Mouse (Mus musculus): ENCODE results near the gene 4930438A08Rik.
"Not testable (repeated sequence)": the region's sequence is repeated elsewhere in the genome, so short reads cannot be mapped to it uniquely, and the experiment has no call there.

The 4930438A08Rik gene

DNA sequence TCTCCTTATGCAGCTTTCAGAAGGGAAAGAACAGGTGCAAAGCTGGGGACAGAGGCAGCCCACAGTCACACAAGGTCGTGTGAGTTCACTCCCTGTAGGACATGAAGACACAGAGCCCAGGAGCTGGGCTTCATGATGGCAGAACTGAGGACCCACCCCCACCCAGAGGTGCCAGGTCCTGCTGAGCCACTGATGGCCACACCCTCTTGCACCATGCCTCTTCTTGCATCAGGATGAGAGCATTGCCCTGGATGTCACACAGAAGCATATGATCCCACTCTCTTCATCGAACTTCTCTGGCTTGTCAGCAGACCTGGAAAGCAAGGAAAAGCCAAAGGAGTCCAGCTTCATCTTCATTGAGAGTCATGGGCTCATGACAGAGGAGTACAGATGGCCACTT, at the start of gene 4930438A08Rik:
TSS of gene 4930438A08Rik (plus strand) at position 228 of the 400 bp plus-strand sequence.
- no peak for DNase-seq (ENCODE audit: low read depth, low spot score)

DNA sequence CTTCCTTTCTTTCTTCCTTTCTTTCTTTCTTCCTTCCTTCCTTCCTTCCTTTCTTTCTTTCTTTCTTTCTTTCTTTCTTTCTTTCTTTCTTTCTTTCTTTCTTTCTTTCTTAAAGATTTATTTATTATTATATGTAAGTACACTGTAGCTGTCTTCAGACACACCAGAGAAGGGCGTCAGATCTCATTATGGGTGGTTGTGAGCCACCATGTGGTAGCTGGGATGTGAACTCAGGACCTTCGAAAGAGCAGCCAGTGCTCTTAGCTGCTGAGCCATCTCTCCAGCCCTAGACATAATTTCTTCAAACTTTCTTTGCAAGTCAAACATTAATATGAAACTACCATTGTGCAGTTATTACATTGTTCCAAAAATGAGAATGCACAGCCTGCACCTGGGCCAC, 49.7 kb upstream of the 4930438A08Rik start:
- not testable (repeated sequence) for DNase-seq (ENCODE audit: low read depth, low spot score)

DNA sequence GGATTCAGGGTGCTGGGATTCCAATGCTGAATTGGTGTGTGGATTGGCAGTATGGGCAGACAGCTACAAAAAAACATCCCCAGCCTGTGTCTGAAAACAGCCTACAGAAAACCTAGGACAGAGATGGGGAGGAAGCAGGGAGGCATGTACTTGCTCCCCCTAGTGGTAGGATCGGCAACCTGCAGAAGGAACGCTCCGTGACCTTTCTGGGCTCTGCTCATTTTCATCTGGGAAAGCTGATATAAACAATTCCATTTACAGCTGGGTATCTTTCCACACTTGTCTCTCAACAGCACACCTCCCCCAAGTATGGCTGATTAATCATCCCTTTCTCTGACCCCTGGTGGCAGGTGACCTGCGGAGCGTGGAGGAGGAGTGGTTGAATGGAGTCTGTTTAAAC, 48.9 kb upstream of the 4930438A08Rik start:
- peak; percentile 74 for DNase-seq (ENCODE audit: low read depth, low spot score)

DNA sequence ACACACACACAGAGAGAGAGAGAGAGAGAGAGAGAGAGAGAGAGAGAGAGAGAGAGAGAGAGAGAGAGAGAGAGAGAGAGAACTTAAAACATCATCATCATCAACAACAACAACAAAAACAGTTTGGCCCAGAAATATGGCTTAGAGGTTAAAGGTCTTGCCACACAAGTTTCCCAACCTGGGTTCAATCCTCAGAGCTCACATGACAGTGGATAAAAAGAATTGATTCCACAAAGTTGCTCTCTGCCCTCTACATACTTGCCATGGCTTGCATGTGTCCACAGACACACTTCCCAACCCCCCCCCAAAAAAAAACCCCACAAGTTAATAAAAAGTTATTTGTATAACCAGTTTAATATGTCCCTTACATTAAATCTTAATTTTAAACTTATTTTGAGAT, 48.2 kb upstream of the 4930438A08Rik start:
- no peak for DNase-seq (ENCODE audit: low read depth, low spot score)

DNA sequence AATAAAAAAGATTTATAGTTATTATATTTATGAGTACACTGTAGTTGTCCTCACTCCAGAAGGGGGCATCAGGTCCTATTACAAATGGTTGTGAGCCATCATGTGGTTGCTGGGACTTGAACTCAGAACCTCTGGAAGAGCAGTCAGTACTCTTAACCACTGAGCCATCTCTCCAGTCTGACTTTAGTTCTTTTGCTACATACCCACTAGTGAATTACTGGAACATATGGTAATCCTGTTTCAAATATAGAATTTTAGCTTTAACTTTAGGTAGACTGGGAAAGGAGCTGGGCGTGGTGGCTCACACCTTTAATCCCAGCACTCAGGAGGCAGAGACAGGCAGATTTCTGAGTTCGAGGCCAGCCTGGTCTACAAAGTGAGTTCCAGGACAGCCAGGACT, 46.6 kb upstream of the 4930438A08Rik start:
- not testable (repeated sequence) for DNase-seq (ENCODE audit: low read depth, low spot score)

DNA sequence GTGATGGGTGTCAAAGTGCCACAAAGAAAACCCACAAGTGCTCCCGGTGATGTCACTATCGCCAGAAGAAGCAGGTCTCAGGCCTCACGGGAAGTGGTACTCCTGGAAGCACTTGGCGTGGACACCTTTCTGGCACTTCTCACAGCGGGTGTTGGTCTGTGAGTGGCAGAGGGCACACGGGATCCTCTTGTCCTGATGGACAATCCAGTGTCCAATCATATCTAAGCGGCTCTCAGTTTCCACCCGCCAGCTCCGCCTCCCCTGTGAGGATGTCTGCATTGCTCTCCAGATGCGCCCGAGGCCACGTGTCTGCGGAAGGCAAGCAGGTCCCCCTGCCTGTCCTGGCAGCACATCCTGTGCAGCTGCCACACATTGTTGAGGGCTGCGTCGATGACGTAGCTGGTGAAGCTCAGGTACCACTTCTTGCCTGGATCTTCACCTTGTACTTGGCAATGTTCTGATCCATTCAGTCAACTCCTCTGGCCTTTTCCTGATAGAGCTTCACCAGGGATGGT, 44.1 kb upstream of the 4930438A08Rik start:
- no peak for DNase-seq (ENCODE audit: low read depth, low spot score)

DNA sequence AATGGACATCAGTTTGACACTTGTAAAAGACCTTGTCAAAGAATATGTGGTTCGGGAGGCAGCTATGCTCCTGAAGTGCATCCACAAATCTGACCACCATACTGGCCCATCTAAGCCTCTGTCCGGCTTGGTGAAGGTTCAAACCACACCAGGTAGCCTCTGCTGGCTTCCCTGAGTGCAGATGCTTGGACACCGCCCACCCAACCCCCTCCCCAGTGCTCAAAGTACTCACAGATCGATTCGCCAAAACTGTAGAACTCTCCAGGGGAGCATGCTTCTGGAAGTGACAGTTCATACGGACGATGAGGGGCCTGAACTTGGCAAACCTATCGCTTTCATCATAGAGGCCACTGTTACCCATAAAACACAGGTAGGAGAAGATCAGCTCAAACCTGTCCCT, 43.4 kb upstream of the 4930438A08Rik start:
- DNase-seq (ENCODE audit: low read depth, low spot score): no peak

DNA sequence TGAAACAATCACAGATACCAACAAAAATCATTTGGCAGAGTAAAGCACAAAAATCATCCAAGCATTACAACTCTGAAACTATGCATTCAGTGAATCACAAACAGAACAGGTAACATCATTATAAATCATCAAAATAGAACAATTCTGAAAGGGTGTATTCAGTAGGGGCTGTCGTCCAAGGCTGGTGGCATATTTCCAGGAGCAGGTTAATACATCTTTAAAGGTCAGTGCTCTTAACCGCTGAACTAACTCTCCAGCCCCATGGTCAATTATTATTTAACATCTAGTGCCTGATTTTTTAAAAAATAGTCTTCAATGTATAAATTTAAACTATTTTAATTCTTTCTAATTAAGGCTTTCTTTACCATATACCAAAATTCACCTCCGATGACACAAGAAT, 40.0 kb upstream of the 4930438A08Rik start:
- DNase-seq (ENCODE audit: low read depth, low spot score): not testable (repeated sequence)

DNA sequence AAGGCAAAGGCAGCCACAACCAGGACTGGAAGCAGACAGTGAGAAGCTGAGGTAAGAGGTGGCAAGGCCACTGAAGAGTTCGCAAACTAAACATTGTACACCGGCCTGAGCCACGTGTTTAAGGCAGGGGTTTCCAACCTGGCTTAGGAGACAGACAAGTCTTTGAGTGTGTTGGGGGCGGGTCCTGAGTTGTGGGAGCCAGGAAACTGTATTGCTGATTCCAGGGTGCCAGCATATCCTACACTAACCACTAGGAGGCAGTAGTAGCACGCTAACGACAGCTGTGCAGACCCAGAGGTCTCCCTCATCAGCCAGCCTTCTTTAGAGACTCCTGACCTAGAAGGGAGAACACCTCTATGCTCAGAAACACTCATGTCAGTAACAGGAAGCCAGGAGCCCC, 39.4 kb upstream of the 4930438A08Rik start:
- peak; percentile 81 for DNase-seq (ENCODE audit: low read depth, low spot score)

DNA sequence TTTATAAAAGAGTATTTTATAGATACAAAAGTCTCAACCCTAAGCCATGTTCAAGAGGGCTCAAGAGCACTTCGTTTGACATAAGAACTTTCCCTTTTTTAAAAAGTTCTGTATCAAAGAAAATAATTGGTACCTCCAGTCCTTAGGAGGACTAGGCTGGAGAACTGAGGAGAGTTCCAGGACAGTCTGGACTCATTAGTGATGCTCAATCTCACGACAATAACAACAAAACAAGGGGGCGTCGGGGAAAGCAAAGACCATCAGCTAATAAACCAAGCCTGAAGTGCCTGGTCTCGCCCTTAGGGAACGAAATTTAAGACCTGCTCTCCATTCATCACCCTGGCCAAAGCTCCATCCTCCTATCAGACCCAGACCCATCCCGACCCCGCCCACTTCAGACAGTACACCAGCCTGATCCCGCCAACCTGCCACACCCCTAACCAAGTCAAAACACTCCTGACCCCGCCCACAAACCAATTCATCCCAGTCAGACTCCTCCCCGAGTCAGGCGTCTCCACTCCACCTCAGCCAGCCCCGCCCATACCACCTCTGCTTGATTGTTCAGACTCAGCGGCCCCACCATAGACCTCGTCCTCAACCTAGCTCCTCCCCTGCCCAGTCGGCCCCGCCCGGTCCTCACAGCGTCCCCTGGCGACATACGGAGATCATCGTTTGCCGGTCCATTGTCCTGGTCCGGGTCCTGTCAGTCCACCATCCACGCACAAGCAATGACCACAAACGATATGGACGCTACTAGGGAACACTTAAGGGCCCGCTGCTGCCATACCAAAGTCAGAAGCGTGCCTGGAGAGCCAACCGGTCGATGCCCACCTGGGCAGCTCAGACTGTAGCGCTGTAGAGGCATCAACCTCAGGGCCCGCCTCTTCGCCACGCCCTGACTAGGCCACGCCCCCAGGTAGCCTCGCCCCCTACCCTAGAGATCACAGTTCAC, 35.5 kb upstream of the 4930438A08Rik start:
- peak; percentile 73 for DNase-seq (ENCODE audit: low read depth, low spot score)

DNA sequence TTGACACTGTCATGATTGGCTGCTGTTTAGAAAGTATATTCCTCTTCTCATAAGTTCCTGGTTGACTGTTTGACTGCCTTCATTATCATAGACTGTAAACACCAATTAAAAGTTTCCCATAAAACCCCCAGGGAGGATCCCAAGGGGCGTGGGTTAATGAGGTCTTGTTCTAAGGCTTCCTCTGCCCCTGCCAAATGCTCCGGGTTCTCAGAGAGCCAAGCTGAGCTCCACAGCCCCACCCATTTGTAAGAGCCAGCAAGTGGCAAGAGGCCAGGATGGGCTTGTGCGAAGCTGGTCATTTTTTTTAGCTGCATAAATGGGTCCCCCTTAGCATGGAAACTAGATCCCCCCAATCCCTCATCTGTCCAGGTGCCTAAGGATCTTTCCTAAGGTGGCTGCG, 27.3 kb upstream of the 4930438A08Rik start:
- DNase-seq (ENCODE audit: low read depth, low spot score): no peak

DNA sequence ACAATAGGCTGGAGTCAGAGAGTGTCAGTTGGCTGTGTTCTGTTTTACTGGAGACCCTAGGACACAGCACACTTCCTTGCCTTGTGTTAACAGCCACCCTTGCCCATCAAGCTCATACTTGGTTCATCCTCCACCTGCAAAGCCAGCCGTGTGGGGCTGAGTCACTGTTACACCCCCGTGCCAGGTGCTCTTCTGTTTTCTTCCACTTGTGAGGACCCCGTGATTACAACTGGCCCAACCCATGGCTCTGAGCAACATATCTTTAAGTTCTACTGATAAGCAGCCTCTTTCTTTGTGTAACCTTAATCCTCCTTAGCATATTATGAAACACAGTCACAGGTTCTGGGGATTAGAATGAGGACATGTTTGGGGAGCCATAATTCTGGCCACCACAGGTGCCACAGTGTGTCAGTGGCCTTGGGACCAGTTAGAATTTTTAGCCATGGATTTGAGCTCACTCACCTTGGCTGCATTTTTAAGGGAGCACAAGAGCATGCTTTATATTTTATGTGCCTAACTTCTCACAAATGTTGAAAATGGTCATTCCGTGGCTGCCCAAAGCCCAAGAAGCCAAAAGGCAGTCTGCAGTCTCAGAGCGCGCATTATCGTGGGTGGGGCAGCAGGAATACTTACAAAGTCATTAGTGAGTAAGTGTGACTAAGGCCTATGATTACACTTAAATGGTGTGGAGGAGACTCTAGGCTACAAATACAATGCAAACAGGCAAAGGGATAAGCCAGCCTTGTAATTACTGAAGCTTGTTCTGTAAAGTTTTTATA, 25.2 kb upstream of the 4930438A08Rik start:
- DNase-seq (ENCODE audit: low read depth, low spot score): no peak

DNA sequence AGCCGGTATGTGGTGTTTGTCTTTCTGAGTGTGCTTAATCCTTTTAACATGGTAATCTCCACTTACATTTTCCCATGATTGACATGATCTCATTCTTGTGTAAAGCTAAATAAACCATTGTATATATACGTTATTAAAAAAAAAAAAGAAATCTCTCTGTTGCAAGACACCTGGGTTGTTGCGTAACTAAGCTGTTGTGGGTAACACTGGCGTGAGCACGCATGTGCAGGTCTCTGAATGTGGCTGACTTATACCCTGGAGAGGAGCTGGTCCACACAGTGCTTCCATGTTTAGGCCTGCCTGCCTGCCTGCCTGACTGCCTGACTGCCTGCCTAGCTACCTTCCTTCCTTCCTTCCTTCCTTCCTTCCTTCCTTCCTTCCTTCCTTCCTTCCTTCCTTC, 24.0 kb upstream of the 4930438A08Rik start:
- no peak for DNase-seq (ENCODE audit: low read depth, low spot score)

DNA sequence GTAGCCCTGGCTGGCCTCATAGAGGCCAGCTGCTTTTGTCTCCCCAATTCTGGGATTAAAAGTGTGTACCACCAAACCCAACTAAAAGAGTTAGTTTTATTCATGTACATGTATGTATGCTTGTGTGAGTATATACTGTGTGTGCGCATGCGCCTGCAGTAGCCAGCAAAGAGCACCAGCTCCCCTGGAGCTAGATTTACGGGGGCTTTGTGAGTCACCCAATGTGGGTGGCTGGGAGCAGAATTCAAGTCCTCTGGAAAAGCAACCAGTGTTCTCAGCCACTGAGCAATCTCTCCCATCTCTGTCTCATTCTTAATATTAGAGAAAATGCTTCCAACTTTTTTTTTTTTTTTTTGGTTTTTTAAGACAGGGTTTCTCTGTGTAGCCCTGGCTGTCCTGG, 20.2 kb upstream of the 4930438A08Rik start:
- DNase-seq (ENCODE audit: low read depth, low spot score): no peak

DNA sequence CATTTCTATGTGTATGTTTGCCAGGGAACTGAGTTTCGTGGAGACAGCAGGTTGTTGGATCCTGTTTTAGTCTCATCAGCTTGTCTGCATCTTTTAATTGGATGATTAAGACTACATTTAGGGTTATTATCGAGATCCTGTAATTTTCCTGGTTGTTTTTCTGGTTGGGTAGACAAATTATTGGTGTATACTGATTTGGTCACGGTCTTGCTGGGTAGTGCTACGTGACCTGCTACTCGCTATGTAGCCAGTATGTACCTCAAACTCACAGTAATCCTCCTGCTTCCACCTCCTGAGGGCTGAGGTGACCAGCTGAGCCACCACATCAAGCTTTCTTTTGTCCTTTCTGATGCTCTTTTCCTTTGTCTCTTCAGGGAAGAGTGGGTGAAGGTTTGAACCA, 16.8 kb upstream of the 4930438A08Rik start:
- no peak for DNase-seq (ENCODE audit: low read depth, low spot score)

DNA sequence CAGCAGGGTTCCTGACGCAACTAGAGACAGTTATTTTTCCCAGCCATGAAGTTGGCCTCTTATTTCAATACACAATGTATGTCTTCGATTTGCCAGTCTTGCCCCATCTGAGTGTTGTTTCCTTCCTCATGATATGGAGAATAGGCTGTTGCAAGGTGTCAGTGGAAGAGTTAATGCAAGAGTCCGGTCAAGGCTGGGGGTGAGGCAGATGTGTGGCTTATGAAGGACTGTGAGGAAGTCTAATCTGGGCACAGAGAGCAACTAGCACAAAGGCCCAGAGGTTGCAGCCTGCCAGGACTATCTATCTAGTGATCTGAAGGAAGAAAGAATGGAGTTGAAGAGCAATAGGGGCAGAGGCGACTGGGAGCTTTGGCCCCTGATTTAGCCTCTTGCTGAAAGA, 14.4 kb upstream of the 4930438A08Rik start:
- no peak for DNase-seq (ENCODE audit: low read depth, low spot score)

DNA sequence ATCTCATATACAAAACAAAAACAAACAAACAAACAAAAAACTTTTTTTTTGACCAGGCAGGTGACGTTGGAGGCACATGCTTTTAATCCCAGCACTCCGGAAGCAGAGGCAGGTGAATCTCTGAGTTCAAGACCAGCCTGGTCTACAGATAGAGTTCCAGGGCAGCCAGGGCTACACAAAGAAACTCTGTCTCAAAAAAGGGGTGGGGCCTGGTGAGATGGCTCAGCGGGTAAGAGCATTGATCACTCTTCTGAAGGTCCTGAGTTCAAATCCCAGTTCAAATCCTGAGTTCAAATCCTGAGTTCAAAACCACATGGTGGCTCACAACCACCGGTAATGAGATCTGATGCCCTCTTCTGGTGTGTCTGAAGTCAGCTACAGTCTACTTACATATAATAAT, 12.8 kb upstream of the 4930438A08Rik start:
- DNase-seq (ENCODE audit: low read depth, low spot score): no peak

DNA sequence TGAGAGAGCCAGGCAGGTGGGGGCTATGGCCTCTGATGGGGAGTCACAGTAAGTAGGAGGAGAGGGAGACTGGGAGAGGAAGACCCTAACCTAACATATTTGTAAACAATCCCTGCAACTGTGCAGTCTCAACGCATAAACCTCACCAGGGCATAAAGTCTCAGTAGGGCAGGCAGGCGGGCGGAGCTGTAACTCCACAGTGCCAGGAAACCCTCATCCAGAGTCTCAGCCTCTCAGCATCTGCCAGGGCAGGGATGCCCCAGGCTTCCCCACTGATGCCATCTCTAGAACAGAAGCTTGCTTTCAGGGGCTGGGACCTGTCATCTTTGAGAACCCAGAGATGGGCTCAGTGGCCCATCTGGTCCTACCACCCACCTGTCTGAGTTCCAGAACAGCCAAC, 12.3 kb upstream of the 4930438A08Rik start:
- no peak for DNase-seq (ENCODE audit: low read depth, low spot score)

DNA sequence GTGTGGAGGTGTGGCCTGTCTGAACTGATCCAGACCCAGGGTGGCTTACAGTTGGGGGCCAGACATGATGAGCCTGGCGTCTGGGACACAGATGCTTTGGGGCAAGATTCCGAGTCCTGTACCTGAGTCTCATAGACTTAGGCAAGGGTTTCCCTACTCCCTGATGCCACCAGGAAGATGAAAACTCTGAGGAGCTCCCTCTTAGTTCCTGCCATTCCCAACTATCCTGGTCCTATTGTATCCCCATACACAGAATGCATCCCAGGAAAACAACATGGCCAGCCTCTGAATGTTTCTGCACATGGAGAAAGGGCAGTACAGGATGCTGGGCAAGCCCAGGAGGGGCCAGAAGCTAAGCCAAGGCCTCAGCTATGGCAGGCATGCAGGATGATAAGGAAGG, 11.1 kb upstream of the 4930438A08Rik start:
- DNase-seq (ENCODE audit: low read depth, low spot score): no peak

DNA sequence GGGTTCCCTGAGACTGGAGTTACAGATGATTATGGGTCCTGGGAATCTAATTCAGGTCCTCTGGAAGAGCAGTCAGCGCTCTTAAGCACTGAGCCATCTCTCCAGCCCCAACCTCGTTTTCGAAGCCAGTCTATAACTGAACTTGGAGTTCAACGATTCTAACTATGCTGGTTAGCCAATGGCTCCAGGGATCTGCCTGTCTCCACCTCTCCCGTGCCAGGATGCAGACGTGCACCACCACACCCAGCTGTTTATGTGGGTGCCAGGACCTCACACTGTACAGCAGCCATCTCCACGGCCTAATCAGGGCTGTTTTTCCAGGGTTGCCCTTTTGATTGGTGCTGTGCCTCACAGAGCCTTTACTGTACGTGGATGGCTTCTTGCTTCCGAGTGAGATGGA, 10.1 kb upstream of the 4930438A08Rik start:
- DNase-seq (ENCODE audit: low read depth, low spot score): no peak

DNA sequence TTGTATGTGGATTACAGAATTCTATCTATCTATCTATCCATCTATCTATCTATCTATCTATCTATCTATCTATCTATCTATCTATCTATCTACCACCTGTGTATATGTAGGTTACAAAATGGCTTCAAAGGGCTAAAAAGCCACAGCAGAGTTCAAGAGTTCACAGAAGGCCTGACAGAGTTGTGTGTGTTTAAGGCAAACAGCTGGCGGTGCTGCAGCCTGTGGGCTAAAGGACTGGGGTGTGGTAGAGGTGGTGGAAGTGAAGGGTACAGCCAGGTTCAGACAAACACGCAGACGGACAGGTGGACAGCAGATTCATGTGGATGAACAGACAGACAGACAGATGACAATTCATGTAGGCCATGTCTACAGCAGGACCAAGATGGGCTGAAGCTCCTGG, 6.3 kb upstream of the 4930438A08Rik start:
- no peak for DNase-seq (ENCODE audit: low read depth, low spot score)

DNA sequence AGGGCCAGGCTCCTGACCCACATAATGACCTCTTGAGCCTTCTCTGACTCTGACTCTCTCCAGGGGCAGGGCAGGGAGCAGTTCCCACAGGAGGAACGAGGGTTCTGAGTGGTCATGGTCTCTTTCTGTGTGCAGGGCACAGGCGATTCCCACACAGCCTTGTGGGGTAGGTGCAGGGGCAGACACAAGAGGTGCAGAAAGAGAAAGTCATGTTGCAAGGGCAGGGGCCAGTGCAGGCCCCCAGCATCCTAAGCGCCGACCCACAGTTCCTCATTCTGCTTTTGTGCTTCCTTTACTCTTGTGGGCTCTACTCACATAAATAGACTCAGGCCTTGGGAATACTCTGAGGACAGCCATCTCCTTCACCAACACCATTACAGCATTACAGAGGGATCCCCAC, 1.2 kb downstream of the 4930438A08Rik start:
- no peak for DNase-seq (ENCODE audit: low read depth, low spot score)

Data from A20 (cell line).